Mouse (Mus musculus): ENCODE results near the gene Kng2.
"Not testable (repeated sequence)": the region's sequence is repeated elsewhere in the genome, so short reads cannot be mapped to it uniquely, and the experiment has no call there.

Kng2 gene

DNA sequence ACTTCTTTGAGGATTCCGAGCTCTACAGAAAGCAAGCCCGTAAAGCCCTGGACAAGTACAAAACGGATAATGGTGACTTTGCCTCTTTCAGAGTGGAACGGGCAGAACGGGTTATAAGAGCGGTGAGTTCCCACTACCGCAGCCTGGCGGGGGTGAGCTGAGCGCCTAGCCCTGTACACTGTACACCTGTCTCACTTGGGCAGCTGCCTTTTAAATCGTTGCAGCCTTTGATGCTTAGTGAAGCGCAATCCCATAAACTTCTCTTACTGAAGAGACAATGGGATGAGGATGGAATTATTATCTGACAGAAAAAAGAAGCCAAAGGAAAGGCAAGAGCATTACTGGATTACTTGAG is 73.2 kb downstream of the Kng2 start:
- no peak for DNase-seq (ENCODE audit: low spot score in 2 of 2)

GRCm38 (mm10) chr16:22955397-22956084 is 73.7 kb downstream of the Kng2 start:
- no peak for DNase-seq (ENCODE audit: low spot score in 2 of 2)

GRCm38 (mm10) chr16:22953069-22953468 is 76.2 kb downstream of the Kng2 start:
- DNase-seq (ENCODE audit: low spot score in 2 of 2), result no peak

- DNase-seq (ENCODE audit: low spot score in 2 of 2), result no peak
These were observed 78.4 kb downstream of the Kng2 start, which contains the start of gene Hrg for GRCm38 (mm10) chr16:22950840-22951395. TSS of gene Hrg (plus strand) at chr16:22951072.

GRCm38 (mm10) chr16:22947371-22947770 is 81.9 kb downstream of the Kng2 start:
- no peak for DNase-seq (ENCODE audit: low spot score in 2 of 2)

DNA sequence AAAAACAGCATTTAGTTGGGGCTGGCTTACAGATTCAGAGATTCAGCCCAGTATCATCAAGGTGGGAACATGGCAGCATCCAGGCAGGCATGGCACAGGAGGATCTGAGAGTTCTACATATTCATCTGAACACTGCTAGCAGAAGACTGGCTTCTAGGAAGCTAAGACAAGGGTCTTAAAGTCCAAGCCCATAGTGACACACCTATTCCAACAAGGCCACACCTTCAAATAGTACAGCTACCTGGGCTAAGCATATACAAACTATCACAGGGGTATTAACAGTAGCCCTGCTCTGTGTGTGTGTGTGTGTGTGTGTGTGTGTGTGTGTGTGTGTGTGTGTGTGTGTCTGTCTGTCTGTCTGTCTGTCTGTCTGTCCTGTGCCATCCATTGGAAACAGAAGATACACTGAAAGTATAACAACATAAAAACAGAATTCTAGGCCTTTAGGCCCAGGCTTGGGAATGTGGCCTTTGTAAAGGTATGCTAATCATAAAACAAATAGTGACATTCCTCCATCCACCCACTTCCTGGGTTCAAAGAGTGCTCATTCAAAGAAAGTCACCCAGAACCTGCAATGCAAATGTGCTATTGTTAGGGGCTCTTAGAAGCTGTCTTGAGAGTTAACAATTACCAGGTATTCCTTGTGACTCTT is 87.3 kb downstream of the Kng2 start:
- not testable (repeated sequence) for DNase-seq (ENCODE audit: low spot score in 2 of 2)

DNA sequence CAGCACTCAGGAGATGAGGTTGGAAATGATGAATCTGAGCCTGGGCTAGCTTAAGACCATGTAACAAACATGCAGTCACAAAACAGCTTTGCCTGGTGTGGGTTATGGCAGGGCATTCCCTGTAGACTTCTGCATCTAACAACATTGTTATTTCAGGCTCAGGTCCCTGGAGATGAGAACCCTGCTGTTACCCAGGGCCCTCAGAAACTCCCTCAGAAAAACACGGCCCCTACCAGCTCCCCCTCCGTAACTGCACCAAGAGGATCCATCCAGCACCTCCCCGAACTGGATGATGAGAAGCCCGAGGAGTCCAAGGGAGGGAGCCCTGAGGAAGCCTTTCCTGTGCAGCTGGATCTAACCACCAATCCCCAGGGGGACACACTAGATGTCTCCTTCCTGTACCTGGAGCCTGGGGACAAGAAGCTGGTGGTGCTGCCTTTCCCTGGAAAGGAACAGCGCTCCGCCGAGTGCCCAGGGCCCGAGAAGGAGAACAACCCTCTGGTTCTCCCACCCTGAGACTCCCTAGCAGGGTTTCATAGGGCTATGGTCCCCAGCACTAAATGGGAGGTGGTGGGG is 90.1 kb downstream of the Kng2 start:
- no peak for DNase-seq (ENCODE audit: low spot score in 2 of 2)

DNA sequence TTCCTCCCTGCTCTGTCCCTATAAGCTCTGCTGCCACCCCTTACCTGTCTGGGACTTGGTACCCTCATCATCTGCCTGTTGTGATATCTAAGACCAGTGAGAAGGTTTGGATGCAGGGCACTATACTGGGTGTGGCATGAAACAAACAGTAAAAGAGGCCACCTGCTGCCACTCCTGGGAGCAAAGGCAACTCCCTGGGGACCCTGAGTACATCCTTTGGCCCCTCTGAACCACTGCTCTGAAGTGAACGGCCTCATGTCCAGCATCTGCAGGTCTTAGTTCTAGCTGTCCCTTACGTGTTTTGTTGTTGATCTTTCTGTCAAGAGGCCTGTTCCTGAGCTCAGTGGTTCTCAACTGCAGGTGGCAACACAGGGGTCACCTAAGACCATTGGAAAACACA is 90.7 kb downstream of the Kng2 start:
- no peak for DNase-seq (ENCODE audit: low spot score in 2 of 2)

DNA sequence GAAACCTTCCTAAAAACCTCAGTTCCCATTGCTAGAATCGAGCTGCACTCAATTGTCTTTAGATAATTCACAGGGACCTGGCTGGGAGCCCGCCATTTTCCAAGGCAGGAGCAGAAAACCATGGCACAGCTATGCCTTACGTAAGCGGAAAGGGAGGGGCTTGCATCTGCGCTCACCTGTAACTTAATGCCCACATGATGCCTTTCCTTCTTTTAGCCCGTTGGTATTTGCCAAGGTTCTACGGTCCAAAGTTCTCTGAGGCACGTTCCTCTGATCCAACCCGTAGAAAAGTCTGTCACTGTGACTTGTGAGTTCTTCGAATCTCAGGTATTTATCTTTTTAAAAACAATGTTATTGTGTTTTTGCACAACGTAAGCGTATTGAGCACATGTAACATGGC is 91.7 kb downstream of the Kng2 start:
- no peak for DNase-seq (ENCODE audit: low spot score in 2 of 2)

Measured in frontal cortex, postnatal 25 days (tissue).